Mouse (Mus musculus) adrenal gland, adult 18-20 months (tissue): ENCODE measurements around the gene Nupr1l. TPM values are rescaled to one million over a fixed set of nuclear protein-coding genes. Genes with fewer than 3 reads are reported as not detected.

Experiments used
- DNase-seq, 2 experiments: peaks; one replicate each; pipeline ENCODE4 v3.0.0; 2021 to 2022; ENCODE audit warnings: low spot score in 2 of 2
- total RNA-seq, 2 experiments: library from RNA; stranded (reverse); gene quantifications; 1 replicate in 1 of 2; 2 replicates in 1 of 2; pipeline ENCODE4 v1.2.3; 2021

Nupr1l gene
- total RNA-seq, 2 experiments from 2014 or later = 4.1 to 4.2 TPM

DNA sequence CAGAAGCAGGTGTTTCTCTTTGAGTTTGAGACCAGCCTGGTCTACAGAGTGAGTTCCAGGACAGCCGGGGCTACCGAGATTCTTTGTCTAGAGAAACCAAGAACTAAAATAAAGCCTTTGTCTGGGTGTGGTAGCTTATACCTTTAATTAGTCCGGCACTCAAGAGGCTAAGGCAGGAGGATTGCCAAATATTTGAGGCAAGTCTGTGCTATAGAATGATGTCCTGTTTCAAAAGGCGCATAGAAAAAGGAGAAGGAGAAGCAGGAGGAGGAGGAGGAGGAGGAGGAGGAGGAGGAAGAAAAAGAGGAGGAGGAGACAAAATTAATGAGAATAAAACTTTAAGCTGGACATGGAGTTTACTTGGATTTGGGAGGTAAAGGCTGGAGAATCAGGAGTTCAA, 54.9 kb downstream of the Nupr1l start:
- no peak for DNase-seq

Other genes with a start within 250 kb of the Nupr1l start
- gene Zfp11, start 238.4 kb upstream of the Nupr1l start, total RNA-seq = 1 to 10 TPM; 2.3 to 2.8 TPM
- under 1 TPM; 0.23 to 0.58 TPM for gene Sept14, start 200.0 kb upstream of the Nupr1l start, total RNA-seq
- 10 to 100 TPM; 81.0 to 89.6 TPM for gene Mrps17, start 193.0 kb upstream of the Nupr1l start, total RNA-seq
- gene Nipsnap2, start 183.5 kb upstream of the Nupr1l start, total RNA-seq = 100 to 1,000 TPM; 116 to 137 TPM
- gene Psph, start 121.1 kb upstream of the Nupr1l start, total RNA-seq = 10 to 100 TPM; 22.5 to 26.0 TPM
- 10 to 100 TPM; 25.9 to 39.1 TPM for gene Sumf2, start 61.6 kb upstream of the Nupr1l start, total RNA-seq
- 1,000 to 10,000 TPM; 1,056 to 1,163 TPM for gene Chchd2, start 21.1 kb upstream of the Nupr1l start, total RNA-seq
- 1 to 10 TPM; 1.5 to 2.1 TPM for gene Zbed5, start 12.8 kb upstream of the Nupr1l start, total RNA-seq
- 1 to 10 TPM; 1.2 to 4.7 TPM for gene Phkg1, start 10.0 kb upstream of the Nupr1l start, total RNA-seq
- 10 to 100 TPM; 27.7 to 33.9 TPM for gene Vkorc1l1, start 33.4 kb downstream of the Nupr1l start, total RNA-seq
- 10 to 100 TPM; 48.8 to 52.0 TPM for gene Gusb, start 94.5 kb downstream of the Nupr1l start, total RNA-seq
- 100 to 1,000 TPM in 1 of 2 experiments, 10 to 100 TPM in 1; 80.6 to 121 TPM for gene Asl, start 120.7 kb downstream of the Nupr1l start, total RNA-seq
- gene Crcp, start 120.8 kb downstream of the Nupr1l start, total RNA-seq = 10 to 100 TPM; 26.0 to 40.2 TPM
- gene Tpst1, start 164.8 kb downstream of the Nupr1l start, total RNA-seq = 10 to 100 TPM; 27.2 to 28.8 TPM
- 10 to 100 TPM in 1 of 2 experiments, 1 to 10 TPM in 1; 9.7 to 10.3 TPM for gene Kctd7, start 236.3 kb downstream of the Nupr1l start, total RNA-seq